Mouse (Mus musculus): ENCODE measurements around the gene Bri3bp.

Gene Bri3bp

GRCm38 (mm10) chr5:125486088-125486487 lies 44.7 kb downstream of the Bri3bp start:
- TF ChIP-seq GATA4 (IDR thresholded peaks at IDR 0.05; ENCODE audit: insufficient replicate concordance, low read length): no peak

- TF ChIP-seq GATA4 (IDR thresholded peaks at IDR 0.05; ENCODE audit: insufficient replicate concordance, low read length): no peak
Observed at GRCm38 (mm10) chr5:125487375-125488115, 46.2 kb downstream of the Bri3bp start.

GRCm38 (mm10) chr5:125488116-125488455 lies 46.7 kb downstream of the Bri3bp start:
- TF ChIP-seq GATA4 (IDR thresholded peaks at IDR 0.05; ENCODE audit: insufficient replicate concordance, low read length): no peak

- no peak for TF ChIP-seq GATA4 (IDR thresholded peaks at IDR 0.05; ENCODE audit: insufficient replicate concordance, low read length)
Observed at GRCm38 (mm10) chr5:125491107-125491506, 49.7 kb downstream of the Bri3bp start.

- no peak for TF ChIP-seq GATA4 (IDR thresholded peaks at IDR 0.05; ENCODE audit: insufficient replicate concordance, low read length)
Observed at GRCm38 (mm10) chr5:125492379-125493092, 51.2 kb downstream of the Bri3bp start.

GRCm38 (mm10) chr5:125493093-125493423 lies 51.7 kb downstream of the Bri3bp start:
- no peak for TF ChIP-seq GATA4 (IDR thresholded peaks at IDR 0.05; ENCODE audit: insufficient replicate concordance, low read length)

- TF ChIP-seq GATA4 (IDR thresholded peaks at IDR 0.05; ENCODE audit: insufficient replicate concordance, low read length): no peak
Observed at GRCm38 (mm10) chr5:125495655-125496054, 54.3 kb downstream of the Bri3bp start.

- no peak for TF ChIP-seq GATA4 (IDR thresholded peaks at IDR 0.05; ENCODE audit: insufficient replicate concordance, low read length)
Observed at GRCm38 (mm10) chr5:125497821-125498600, 56.6 kb downstream of the Bri3bp start.

GRCm38 (mm10) chr5:125501505-125501904 lies 60.1 kb downstream of the Bri3bp start:
- TF ChIP-seq GATA4 (IDR thresholded peaks at IDR 0.05; ENCODE audit: insufficient replicate concordance, low read length): no peak

- no peak for TF ChIP-seq GATA4 (IDR thresholded peaks at IDR 0.05; ENCODE audit: insufficient replicate concordance, low read length)
Observed at GRCm38 (mm10) chr5:125502186-125502585, 60.8 kb downstream of the Bri3bp start.

- no peak for TF ChIP-seq GATA4 (IDR thresholded peaks at IDR 0.05; ENCODE audit: insufficient replicate concordance, low read length)
Observed at GRCm38 (mm10) chr5:125503628-125504027, 62.3 kb downstream of the Bri3bp start.

- TF ChIP-seq GATA4 (IDR thresholded peaks at IDR 0.05; ENCODE audit: insufficient replicate concordance, low read length): no peak
Observed at GRCm38 (mm10) chr5:125504692-125505091, 63.3 kb downstream of the Bri3bp start.

GRCm38 (mm10) chr5:125505968-125506367 lies 64.6 kb downstream of the Bri3bp start:
- TF ChIP-seq GATA4 (IDR thresholded peaks at IDR 0.05; ENCODE audit: insufficient replicate concordance, low read length): no peak

GRCm38 (mm10) chr5:125507582-125507981 lies 66.2 kb downstream of the Bri3bp start:
- TF ChIP-seq GATA4 (IDR thresholded peaks at IDR 0.05; ENCODE audit: insufficient replicate concordance, low read length): no peak

GRCm38 (mm10) chr5:125508006-125508405 lies 66.6 kb downstream of the Bri3bp start:
- no peak for TF ChIP-seq GATA4 (IDR thresholded peaks at IDR 0.05; ENCODE audit: insufficient replicate concordance, low read length)

GRCm38 (mm10) chr5:125509541-125509940 lies 68.2 kb downstream of the Bri3bp start:
- no peak for TF ChIP-seq GATA4 (IDR thresholded peaks at IDR 0.05; ENCODE audit: insufficient replicate concordance, low read length)

Measured in liver, adult (tissue).